Mouse (Mus musculus): Measurements from ENCODE around the gene Yy1. TPM values are rescaled to one million over a fixed set of nuclear protein-coding genes. Genes with fewer than 3 reads are reported as not detected.

Yy1 gene
- polyA plus RNA-seq, 1 experiment from 2014 or later: 7.7 TPM

DNA sequence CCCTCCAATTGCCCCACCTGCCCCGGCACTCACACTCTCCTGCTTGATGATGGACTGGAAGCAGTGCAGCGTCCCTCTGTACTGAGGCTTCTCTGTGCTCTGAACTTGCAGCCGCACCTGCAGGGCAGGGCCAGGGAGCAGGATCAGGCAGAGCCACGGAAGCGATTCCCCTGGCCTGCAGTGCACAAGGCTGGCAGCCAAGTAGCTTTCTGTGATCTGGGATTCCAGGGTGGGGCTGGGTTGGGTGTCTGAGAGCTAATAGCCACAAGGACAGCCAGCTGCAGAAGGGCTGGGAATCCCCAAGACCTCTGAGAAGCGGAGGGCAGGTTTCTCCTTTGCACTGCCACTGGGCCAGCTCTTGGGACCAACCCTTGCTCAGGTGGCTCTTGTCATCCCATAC lies 34.9 kb downstream of the Yy1 start:
- Histone ChIP-seq H3K36me3 (peaks cover 30% of the 10 kb centered on the region), H3K9me3 (replicated peaks) (no peaks in the 10 kb centered on the region; the same call in 1 of the 2 replicates), H3K27me3 (no peaks in the 10 kb centered on the region), H3K9ac (no peak overlapping the region), H3K4me2 (no peak overlapping the region), H3K4me3 (replicated peaks) (no peak overlapping the region), H3K27ac (no peak overlapping the region), H3K4me1 (replicated peaks) (no peaks in the 10 kb centered on the region)
- DNase-seq (no peak), ATAC-seq (ENCODE audit: low read depth) (no peak)
- WGBS (ENCODE audit: insufficient replicate concordance): 92% methylated on average over 6 of the region's 6 CpGs

DNA sequence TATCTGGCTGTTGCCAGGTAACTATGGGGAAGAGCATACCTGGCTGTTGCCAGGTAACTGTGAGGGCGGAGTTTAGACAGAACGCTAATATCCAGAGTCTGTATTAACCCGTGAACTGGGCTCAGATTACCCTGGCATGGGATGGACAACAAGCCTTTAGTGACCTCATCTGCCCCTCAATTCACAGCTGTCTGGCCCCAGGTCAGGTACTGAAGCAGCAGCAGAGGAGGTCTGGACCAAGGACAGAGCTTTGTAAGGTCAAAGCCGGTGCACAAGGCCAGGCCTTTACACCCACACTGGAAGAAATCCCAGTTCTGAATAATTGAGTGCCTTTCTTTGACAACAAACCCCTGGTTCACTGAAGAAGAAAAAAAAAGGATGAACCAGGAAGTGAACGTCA lies 36.9 kb downstream of the Yy1 start:
- Histone ChIP-seq H3K27ac (no peak overlapping the region), H3K4me3 (replicated peaks) (no peak overlapping the region), H3K4me1 (replicated peaks) (peaks cover 3% of the 10 kb centered on the region), H3K36me3 (peaks cover 30% of the 10 kb centered on the region), H3K4me2 (no peak overlapping the region), H3K9me3 (replicated peaks) (no peaks in the 10 kb centered on the region; the same call in 1 of the 2 replicates), H3K9ac (no peak overlapping the region), H3K27me3 (no peaks in the 10 kb centered on the region)
- WGBS (ENCODE audit: insufficient replicate concordance): 78% methylated on average over 5 of the region's 5 CpGs
- DNase-seq (no peak), ATAC-seq (ENCODE audit: low read depth) (no peak)

DNA sequence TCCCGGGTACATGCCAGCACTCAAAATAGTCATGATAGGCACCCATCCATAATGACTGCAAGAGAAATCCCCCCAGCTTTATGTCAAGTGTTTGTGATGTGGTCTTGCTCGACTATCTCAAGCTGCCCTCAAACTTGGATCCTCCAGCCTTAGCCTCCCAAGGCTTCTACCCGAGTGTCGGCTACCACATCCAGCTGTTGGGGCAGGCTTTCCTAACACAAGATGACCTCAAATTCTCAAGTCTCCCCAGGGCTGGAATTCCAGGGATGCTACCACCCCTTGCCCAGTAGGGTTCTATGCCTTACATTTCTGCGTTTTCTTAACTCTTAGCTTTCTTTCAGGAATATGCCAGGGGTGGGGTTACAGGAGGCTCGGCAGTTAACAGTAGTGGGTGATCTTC lies 37.6 kb downstream of the Yy1 start:
- Histone ChIP-seq H3K9me3 (replicated peaks) (no peaks in the 10 kb centered on the region; the same call in 1 of the 2 replicates), H3K4me3 (replicated peaks) (no peak overlapping the region), H3K27ac (no peak overlapping the region), H3K4me2 (no peak overlapping the region), H3K4me1 (replicated peaks) (peaks cover 10% of the 10 kb centered on the region), H3K9ac (no peak overlapping the region), H3K27me3 (no peaks in the 10 kb centered on the region), H3K36me3 (peaks cover 30% of the 10 kb centered on the region)
- WGBS (ENCODE audit: insufficient replicate concordance): 76% methylated on average over 6 of the region's 6 CpGs
- DNase-seq: no peak
- no peak for ATAC-seq (ENCODE audit: low read depth)

DNA sequence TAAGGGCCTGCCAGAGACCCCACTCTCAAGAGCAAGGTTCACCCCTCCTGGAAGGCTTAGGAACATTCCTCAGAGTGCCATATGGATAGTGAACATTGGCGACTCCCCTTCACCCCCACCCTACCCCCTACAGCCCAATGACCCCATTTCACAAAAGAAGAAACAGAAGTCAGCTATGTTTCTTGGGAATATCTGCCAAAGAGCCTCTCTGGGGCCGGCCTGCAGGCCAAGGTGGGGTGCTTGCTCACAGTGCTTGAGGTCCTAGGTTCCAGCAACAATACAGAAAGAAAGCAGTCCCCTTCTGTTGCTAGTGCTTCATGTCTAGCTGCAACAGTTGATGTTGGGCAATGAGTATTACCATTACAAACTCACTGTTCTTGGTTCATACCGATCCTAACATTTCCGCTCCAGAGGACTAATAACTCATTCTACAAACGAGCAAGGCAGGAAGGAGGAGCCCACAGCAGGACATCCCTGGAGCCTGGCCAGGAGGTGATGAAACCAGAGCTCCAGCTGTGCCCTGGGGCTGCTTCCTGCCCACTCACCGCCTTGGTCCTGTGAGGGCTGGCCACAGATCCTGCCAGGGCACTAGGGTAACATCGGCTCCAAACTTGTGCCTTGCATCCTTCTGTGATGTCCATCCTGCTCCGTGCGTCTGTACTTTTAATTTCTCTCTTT lies 39.3 kb downstream of the Yy1 start:
- Histone ChIP-seq H3K4me1 (replicated peaks) (peaks cover 24% of the 10 kb centered on the region), H3K4me2 (no peak overlapping the region), H3K27ac (no peak overlapping the region), H3K36me3 (peaks cover 15% of the 10 kb centered on the region), H3K9ac (no peak overlapping the region), H3K9me3 (replicated peaks) (no peaks in the 10 kb centered on the region; the same call in 1 of the 2 replicates), H3K4me3 (replicated peaks) (no peak overlapping the region), H3K27me3 (no peaks in the 10 kb centered on the region)
- ATAC-seq (ENCODE audit: low read depth): no peak
- WGBS (ENCODE audit: insufficient replicate concordance): 68% methylated on average over 9 of the region's 9 CpGs
- DNase-seq: no peak

DNA sequence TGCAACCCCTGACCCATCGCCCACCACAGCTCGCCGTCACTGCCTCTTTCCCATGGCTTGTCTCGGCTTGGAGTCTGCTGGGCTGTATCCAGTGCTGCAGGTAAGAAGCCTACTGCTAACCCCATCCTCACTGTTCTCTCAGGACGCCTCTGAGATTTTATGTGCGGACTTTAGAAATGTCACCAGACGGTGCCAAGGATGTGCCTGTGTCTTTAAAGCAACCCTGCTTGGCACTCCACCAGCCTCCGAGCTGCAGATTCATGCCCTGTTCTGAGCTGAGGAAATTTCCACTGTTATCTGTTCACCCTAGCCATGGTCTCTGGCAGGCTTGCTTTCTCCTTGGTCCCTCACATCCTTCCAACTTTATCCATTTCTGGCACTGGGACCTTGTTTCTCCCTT lies 40.1 kb downstream of the Yy1 start:
- ATAC-seq (ENCODE audit: low read depth) (no peak), DNase-seq (no peak)
- peaks cover 7% of the 10 kb centered on the region for H3K36me3 ChIP-seq
- H3K27ac ChIP-seq: no peak overlapping the region
- no peak overlapping the region for H3K9ac ChIP-seq
- no peak overlapping the region for H3K4me2 ChIP-seq
- no peaks in the 10 kb centered on the region; the same call in 1 of the 2 replicates for H3K9me3 ChIP-seq (replicated peaks)
- peaks cover 32% of the 10 kb centered on the region for H3K4me1 ChIP-seq (replicated peaks)
- no peaks in the 10 kb centered on the region for H3K27me3 ChIP-seq
- H3K4me3 ChIP-seq (replicated peaks): no peak overlapping the region
- WGBS (ENCODE audit: insufficient replicate concordance): 83% methylated on average over 8 of the region's 8 CpGs

DNA sequence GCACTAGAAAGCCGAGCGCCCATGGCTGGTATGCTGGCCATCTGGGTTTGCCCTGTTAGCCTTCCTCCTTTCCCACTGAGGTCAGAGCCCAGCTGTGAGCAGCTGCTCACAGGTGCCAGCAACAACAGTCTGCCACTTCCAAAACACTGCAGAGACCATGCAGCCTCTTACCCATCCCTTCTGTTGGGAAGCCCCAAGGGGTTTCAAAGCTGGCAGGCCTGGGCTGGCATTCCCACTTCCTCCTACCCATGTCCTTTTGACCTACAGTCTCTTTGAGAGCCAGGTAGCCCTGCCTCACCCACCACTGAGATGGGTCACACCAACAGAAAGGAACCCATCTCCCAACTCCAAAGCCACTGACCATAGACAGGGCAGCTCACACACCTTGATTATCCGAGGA lies 40.6 kb downstream of the Yy1 start:
- Histone ChIP-seq H3K4me3 (replicated peaks) (no peak overlapping the region), H3K9ac (no peak overlapping the region), H3K27ac (no peak overlapping the region), H3K9me3 (replicated peaks) (no peaks in the 10 kb centered on the region), H3K36me3 (peaks cover 2% of the 10 kb centered on the region), H3K4me1 (replicated peaks) (peaks cover 37% of the 10 kb centered on the region), H3K4me2 (no peak overlapping the region), H3K27me3 (no peaks in the 10 kb centered on the region)
- ATAC-seq (ENCODE audit: low read depth) (no peak), DNase-seq (no peak)
- WGBS (ENCODE audit: insufficient replicate concordance): 78% methylated on average over 3 of the region's 3 CpGs

DNA sequence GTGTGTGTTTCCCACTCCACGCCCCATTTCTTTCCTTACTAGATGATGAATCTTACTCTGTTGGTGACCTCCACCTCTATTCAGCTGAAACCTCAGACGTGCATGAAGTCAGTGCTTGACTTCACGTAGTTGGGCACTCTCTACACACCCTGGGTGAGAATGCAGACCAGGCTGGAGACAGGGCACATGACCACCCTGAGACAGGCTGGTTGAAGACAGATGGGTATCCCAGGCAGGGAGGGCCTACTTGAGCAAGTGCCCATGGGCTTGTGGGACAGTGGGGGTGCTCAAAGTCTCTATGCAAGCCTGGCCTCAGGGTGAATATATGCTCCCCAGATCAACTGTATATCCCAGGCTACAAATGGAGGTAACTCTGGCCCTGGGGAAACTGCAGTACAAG lies 41.6 kb downstream of the Yy1 start:
- no peaks in the 10 kb centered on the region for H3K27me3 ChIP-seq
- H3K36me3 ChIP-seq: no peaks in the 10 kb centered on the region
- H3K9ac ChIP-seq: no peak overlapping the region
- DNase-seq (no peak), ATAC-seq (ENCODE audit: low read depth) (no peak)
- no peak overlapping the region for H3K27ac ChIP-seq
- no peak overlapping the region for H3K4me3 ChIP-seq (replicated peaks)
- peak overlapping the region; percentile 96; the same call in 1 of the 2 replicates for H3K4me2 ChIP-seq
- H3K9me3 ChIP-seq (replicated peaks): no peaks in the 10 kb centered on the region
- H3K4me1 ChIP-seq (replicated peaks): peaks cover 39% of the 10 kb centered on the region
- 74% methylated on average over 3 of the region's 3 CpGs for WGBS (ENCODE audit: insufficient replicate concordance)

DNA sequence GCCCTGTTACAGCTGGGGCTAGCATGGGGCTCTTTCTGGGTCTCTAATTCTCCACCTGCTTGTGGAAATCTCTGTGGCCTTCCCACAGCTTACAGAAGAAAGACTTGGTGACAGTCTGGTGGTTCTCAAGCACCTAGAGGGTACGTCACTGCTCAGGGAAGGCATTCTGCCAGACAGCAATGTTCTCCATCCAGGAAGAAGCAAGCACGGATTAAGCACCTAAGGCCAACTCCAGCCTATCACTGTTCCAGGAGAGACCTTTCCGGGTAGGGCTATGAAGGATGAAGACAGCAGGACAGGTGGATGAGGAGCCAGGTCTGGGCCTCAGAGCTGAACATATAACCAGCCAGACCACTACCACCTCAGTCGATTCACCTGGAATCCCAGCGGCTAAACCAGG lies 42.0 kb downstream of the Yy1 start:
- Histone ChIP-seq H3K9ac (peak overlapping the region; percentile 73), H3K27me3 (no peaks in the 10 kb centered on the region), H3K4me3 (replicated peaks) (peak overlapping the region; percentile 68), H3K4me1 (replicated peaks) (peaks cover 39% of the 10 kb centered on the region), H3K36me3 (no peaks in the 10 kb centered on the region), H3K27ac (no peak overlapping the region), H3K4me2 (peak overlapping the region; percentile 96), H3K9me3 (replicated peaks) (no peaks in the 10 kb centered on the region)
- 48% methylated on average over 5 of the region's 5 CpGs for WGBS (ENCODE audit: insufficient replicate concordance)
- DNase-seq: no peak
- no peak for ATAC-seq (ENCODE audit: low read depth)

DNA sequence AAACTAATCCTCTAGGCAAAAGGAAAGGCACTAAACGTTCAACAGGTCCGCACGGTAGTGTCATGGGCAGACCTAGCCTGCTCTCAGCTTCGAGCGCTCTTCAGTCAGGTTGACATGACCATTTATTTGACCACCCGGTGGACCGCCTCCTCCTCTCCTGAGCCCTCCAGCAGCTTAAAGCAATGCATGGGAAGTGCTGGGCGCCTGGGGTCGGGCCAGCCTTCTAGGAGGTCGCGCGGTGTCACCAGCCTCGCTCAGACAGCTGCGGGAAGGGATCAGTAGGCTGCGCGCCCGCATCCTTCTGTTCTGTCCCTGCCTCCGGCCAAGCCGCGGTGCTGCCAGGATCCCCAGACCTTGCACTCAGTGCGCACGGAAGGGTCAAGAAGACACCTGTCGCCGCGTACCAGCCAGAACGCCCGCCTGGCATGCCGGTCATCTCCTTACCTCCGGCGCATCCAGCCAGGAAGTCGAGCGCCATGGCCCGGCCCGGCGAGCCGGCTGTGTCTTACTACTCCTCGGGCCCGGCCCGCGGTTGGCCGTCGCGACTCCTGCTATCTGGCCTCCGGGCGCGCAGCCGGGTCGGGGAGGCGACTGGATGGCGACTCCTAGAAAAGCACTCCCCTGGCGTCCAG lies 42.6 kb downstream of the Yy1 start:
- no peak overlapping the region for H3K27ac ChIP-seq
- 5% methylated on average over 51 of the region's 51 CpGs for WGBS (ENCODE audit: insufficient replicate concordance)
- peak overlapping the region; percentile 73 for H3K9ac ChIP-seq
- no peaks in the 10 kb centered on the region for H3K27me3 ChIP-seq
- peak overlapping the region; percentile 96 for H3K4me2 ChIP-seq
- H3K4me3 ChIP-seq (replicated peaks): peak overlapping the region; percentile 68
- DNase-seq (no peak), ATAC-seq (ENCODE audit: low read depth) (peak; percentile 5; the same call in 1 of the 2 replicates)
- peaks cover 39% of the 10 kb centered on the region for H3K4me1 ChIP-seq (replicated peaks)
- no peaks in the 10 kb centered on the region for H3K9me3 ChIP-seq (replicated peaks)
- no peaks in the 10 kb centered on the region for H3K36me3 ChIP-seq

DNA sequence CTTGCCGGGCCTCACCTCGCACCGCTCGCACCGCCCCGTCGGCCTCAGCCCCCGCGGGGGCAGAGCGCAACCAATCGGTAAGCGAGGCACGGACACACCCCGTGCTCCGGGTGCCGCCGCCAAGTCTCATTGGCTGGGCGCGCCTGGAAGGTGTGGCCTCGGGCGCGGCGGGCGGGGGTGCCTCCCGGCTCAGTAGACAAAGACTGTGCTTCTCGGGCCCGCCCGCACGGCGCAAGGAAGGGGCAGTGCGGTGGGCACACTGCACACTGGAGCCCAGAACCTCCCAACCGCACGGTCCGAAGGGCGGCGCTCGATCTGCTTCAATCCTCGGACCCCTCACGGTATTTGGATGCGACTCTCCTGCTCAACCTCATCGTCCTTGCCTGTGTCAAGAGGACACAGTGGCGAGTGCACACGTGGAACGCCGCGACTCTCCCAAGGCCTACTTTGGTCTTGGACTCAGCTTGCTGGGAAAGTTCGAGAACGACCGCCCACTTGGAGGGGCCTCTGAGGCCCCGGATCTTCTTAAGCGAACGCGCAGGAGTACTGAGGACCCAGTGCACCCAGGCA lies 43.2 kb downstream of the Yy1 start, which contains the start of the genes Slc25a29 and Slc25a47:
Gene Slc25a29 (minus strand): TSS at position 44 of the 570 bp plus-strand sequence.
Gene Slc25a47 (plus strand): TSS at position 207 of the 570 bp plus-strand sequence.
- under 1% methylated on average over 44 of the region's 53 CpGs for WGBS (ENCODE audit: insufficient replicate concordance)
- H3K4me3 ChIP-seq (replicated peaks): peak within 1 kb of the TSS; percentile 68
- H3K9ac ChIP-seq: peak within 1 kb of the TSS; percentile 75
- H3K36me3 ChIP-seq: peaks cover under 1% of the 10 kb centered on the region; the same call in 1 of the 2 replicates
- peak within 1 kb of the TSS; percentile 61; the same call in 1 of the 2 replicates for H3K27ac ChIP-seq
- H3K9me3 ChIP-seq (replicated peaks): no peaks in the 10 kb centered on the region
- H3K27me3 ChIP-seq: no peaks in the 10 kb centered on the region
- peak; percentile 94 for DNase-seq
- peak; percentile 98 for ATAC-seq (ENCODE audit: low read depth)
- peak within 1 kb of the TSS; percentile 96 for H3K4me2 ChIP-seq
- H3K4me1 ChIP-seq (replicated peaks): peaks cover 39% of the 10 kb centered on the region

DNA sequence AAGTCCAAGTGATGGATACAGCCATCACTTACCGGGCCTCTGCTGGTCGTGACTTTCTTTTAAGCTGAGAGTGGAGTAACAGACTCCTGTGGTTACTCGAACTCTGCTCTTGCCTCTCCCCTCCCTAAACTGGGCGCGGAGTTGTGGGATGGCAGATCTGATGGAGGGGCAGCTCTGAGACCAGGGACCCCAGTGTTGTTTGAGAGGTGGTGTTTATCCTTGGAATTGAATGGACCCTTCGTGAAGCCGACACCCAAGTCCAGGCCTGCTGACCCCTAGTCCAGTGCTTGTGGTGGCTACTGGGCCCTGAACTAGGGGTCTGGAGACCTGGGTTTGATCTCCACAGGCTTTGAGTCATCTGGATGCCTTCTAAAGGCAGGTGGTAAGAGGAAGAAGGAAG lies 43.9 kb downstream of the Yy1 start:
- Histone ChIP-seq H3K27me3 (no peaks in the 10 kb centered on the region), H3K4me3 (replicated peaks) (peak overlapping the region; percentile 68), H3K4me1 (replicated peaks) (peaks cover 39% of the 10 kb centered on the region), H3K9me3 (replicated peaks) (no peaks in the 10 kb centered on the region), H3K36me3 (peaks cover 7% of the 10 kb centered on the region), H3K4me2 (peak overlapping the region; percentile 96), H3K9ac (peak overlapping the region; percentile 75), H3K27ac (no peak overlapping the region)
- WGBS (ENCODE audit: insufficient replicate concordance): 38% methylated on average over 7 of the region's 7 CpGs
- ATAC-seq (ENCODE audit: low read depth): no peak
- DNase-seq: no peak
